Mouse (Mus musculus) B cell, adult 2 months (primary cell): ENCODE measurements around the gene Tbc1d21.

Source experiments
- DNase-seq, 2 experiments: peaks; one replicate each; pipeline ENCODE4 v3.0.0; 2022

Tbc1d21 gene

GRCm38 (mm10) chr9:58341795-58342194, 28.5 kb downstream of the Tbc1d21 start:
- no peak for DNase-seq

GRCm38 (mm10) chr9:58336650-58337281, 33.5 kb downstream of the Tbc1d21 start:
- DNase-seq = no peak

GRCm38 (mm10) chr9:58331276-58331675, 39.0 kb downstream of the Tbc1d21 start:
- DNase-seq = no peak

- no peak for DNase-seq
Observed at GRCm38 (mm10) chr9:58330293-58330692, 40.0 kb downstream of the Tbc1d21 start.

- DNase-seq = no peak
Observed at GRCm38 (mm10) chr9:58327382-58327781, 42.9 kb downstream of the Tbc1d21 start.

- no peak for DNase-seq
Observed at GRCm38 (mm10) chr9:58326477-58327180, 43.6 kb downstream of the Tbc1d21 start.

- peak; percentile 23 to 29 for DNase-seq
Observed at GRCm38 (mm10) chr9:58321681-58322080, 48.6 kb downstream of the Tbc1d21 start.

- no peak for DNase-seq
Observed at GRCm38 (mm10) chr9:58318317-58318716, 51.9 kb downstream of the Tbc1d21 start.

- no peak for DNase-seq
Observed at GRCm38 (mm10) chr9:58317381-58317780, 52.9 kb downstream of the Tbc1d21 start.

- no peak for DNase-seq
Observed at GRCm38 (mm10) chr9:58316784-58317183, 53.5 kb downstream of the Tbc1d21 start.

- no peak for DNase-seq
Observed at GRCm38 (mm10) chr9:58315850-58316249, 54.4 kb downstream of the Tbc1d21 start.

GRCm38 (mm10) chr9:58314682-58315360, 55.4 kb downstream of the Tbc1d21 start:
- no peak for DNase-seq

- no peak for DNase-seq
Observed at GRCm38 (mm10) chr9:58312944-58313359, 57.3 kb downstream of the Tbc1d21 start, which contains the start of gene Loxl1. Gene Loxl1 (minus strand): TSS chr9:58313186.

GRCm38 (mm10) chr9:58312196-58312943, 57.9 kb downstream of the Tbc1d21 start:
- DNase-seq = peak; percentile 9 to 10

- DNase-seq = no peak
Observed at GRCm38 (mm10) chr9:58311191-58311910, 58.9 kb downstream of the Tbc1d21 start.

- no peak for DNase-seq
Observed at GRCm38 (mm10) chr9:58310043-58310660, 60.1 kb downstream of the Tbc1d21 start.
